Mouse (Mus musculus): ENCODE data around the gene Tatdn2. TPM values are rescaled to one million over a fixed set of nuclear protein-coding genes. Genes with fewer than 3 reads are reported as not detected.

Tatdn2 gene
- polyA plus RNA-seq, 1 experiment = 24.3 TPM

DNA sequence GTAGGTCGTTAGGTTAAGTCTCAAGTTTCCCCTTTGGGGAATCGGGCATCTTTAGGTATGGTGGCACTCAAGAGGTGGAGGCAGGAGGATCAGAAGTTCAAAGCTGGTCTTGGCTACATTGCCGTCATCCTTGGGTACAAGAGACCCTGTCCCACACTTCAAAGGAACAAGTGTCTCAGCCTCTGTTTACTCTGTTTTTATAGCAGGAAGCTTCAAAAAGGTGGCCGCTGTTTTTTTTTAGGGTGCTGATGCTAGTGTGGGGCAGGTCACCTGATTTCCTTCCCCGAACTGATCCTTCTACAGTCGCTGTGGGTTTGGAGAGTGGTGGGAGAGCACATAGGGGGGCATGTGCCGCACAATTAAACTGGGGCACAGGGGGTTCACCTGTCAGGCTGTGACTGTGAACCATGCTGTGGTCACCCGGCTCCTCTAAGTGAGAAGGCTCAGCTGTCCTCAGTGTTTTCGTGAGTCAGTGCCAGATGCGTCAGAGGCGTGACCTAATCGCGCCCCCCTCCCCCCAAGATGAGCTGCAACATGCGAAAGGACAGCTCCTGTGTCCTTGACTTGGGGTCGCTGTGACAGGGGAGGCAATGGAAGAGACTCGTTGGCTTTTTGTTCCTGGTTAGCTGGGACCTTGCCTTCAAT, 42.0 kb upstream of the Tatdn2 start:
- Histone ChIP-seq H3K27ac (ENCODE audit: insufficient read depth, low read length) (peak overlapping the region; percentile 66), H3K4me1 (ENCODE audit: control insufficient read depth, insufficient read depth, insufficient read length) (peaks cover 40% of the 10 kb centered on the region; the same call in 1 of the 2 replicates)

DNA sequence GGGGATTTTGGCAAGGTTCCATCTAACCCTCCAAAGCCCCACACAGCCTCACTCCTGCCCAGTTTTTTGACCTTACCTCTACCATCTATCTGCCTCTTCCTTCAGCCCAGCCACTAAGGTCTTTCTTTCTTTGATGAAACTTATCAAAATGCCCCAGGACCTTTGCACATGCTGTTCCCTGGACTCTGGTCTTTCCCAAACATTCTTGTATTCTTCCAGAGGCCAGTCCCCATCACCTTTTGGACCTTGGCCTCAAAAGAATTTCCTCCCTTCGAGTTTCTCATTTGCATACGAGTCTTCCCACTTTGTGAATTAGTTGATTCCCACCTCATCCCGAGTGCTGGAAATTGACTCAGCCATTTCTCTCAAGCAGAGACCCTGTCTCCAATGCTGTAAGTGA, 41.4 kb upstream of the Tatdn2 start:
- TF ChIP-seq CTCF (IDR thresholded peaks at IDR 0.05; ENCODE audit: extremely low read depth, insufficient read depth, insufficient read length, insufficient replicate concordance) (no peak), POLR2A (IDR thresholded peaks at IDR 0.05; ENCODE audit: low read depth, low read length) (no peak)
- Histone ChIP-seq H3K27me3 (ENCODE audit: control insufficient read depth, insufficient read depth, low read length) (no peaks in the 10 kb centered on the region), H3K27ac (ENCODE audit: insufficient read depth, low read length) (peak overlapping the region; percentile 66; the same call in 1 of the 2 replicates), H3K4me3 (ENCODE audit: extremely low read depth, insufficient read depth, insufficient read length) (no peak overlapping the region), H3K4me1 (ENCODE audit: control insufficient read depth, insufficient read depth, insufficient read length) (peaks cover 42% of the 10 kb centered on the region; the same call in 1 of the 2 replicates), H3K36me3 (ENCODE audit: control insufficient read depth, insufficient read depth, low read length) (peaks cover 4% of the 10 kb centered on the region; the same call in 1 of the 2 replicates)
- no peak for DNase-seq (ENCODE audit: low read depth in 1 of 2, low spot score in 2 of 2)
- WGBS = 95% methylated on average over 3 of the region's 3 CpGs

More for the DNA sequence above, 42.0 kb upstream of the Tatdn2 start:
- no peak overlapping the region for H3K4me3 ChIP-seq (ENCODE audit: extremely low read depth, insufficient read depth, insufficient read length)
- TF ChIP-seq CTCF (IDR thresholded peaks at IDR 0.05; ENCODE audit: extremely low read depth, insufficient read depth, insufficient read length, insufficient replicate concordance) (no peak), POLR2A (IDR thresholded peaks at IDR 0.05; ENCODE audit: low read depth, low read length) (no peak)
- no peaks in the 10 kb centered on the region for H3K27me3 ChIP-seq (ENCODE audit: control insufficient read depth, insufficient read depth, low read length)
- no peak for DNase-seq (ENCODE audit: low read depth in 1 of 2, low spot score in 2 of 2)
- H3K36me3 ChIP-seq (ENCODE audit: control insufficient read depth, insufficient read depth, low read length) = peaks cover 4% of the 10 kb centered on the region; the same call in 1 of the 2 replicates
- WGBS = 39% methylated on average over 16 of the region's 16 CpGs

DNA sequence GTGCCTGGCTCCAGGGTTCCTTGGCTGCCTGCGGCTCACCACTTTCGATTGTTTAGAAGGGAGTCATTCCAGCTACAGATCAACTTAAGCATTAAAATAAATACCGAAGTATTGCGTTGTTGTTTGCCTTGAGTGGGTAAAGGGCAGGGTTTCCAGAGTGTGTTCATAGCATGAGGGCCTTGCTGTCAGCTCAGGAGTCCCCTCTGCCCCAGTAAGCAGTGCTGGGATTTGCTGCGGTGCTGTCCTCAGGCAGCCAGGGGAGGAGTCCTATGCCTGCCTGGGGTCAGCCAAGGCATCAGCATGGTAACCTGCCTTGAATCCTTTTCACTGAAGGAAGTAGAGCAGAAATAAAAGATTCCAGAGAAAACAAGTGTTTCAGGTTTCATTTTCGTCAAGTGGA, 40.0 kb upstream of the Tatdn2 start:
- no peak for TF ChIP-seq CTCF (IDR thresholded peaks at IDR 0.05; ENCODE audit: extremely low read depth, insufficient read depth, insufficient read length, insufficient replicate concordance)
- TF ChIP-seq POLR2A (IDR thresholded peaks at IDR 0.05; ENCODE audit: low read depth, low read length) = no peak
- H3K4me1 ChIP-seq (ENCODE audit: control insufficient read depth, insufficient read depth, insufficient read length) = peaks cover 54% of the 10 kb centered on the region; the same call in 1 of the 2 replicates
- H3K36me3 ChIP-seq (ENCODE audit: control insufficient read depth, insufficient read depth, low read length) = peaks cover 2% of the 10 kb centered on the region; the same call in 1 of the 2 replicates
- H3K4me3 ChIP-seq (ENCODE audit: extremely low read depth, insufficient read depth, insufficient read length) = no peak overlapping the region
- peak overlapping the region; percentile 49 for H3K27ac ChIP-seq (ENCODE audit: insufficient read depth, low read length)
- WGBS = 88% methylated on average over 6 of the region's 6 CpGs
- no peaks in the 10 kb centered on the region for H3K27me3 ChIP-seq (ENCODE audit: control insufficient read depth, insufficient read depth, low read length)
- DNase-seq (ENCODE audit: low read depth in 1 of 2, low spot score in 2 of 2) = no peak

DNA sequence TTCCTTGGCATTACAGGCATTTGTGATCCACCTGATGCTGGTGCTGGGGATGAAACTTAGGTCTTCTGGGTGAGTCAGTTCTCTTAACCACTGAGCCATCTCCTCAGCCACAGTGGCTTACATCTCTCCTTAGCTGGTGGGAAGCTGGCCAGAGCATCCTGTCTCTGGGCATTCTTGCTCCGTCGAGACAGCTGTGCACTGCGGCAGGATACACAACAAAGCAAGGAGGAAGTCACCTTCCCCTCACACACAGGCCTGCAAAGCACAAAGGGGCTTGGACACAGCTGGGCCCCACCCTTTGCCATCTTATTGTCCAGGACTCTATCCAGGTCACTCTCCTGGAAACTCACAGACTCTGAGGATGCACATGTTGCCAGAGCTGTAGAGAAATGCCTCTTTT, 38.6 kb upstream of the Tatdn2 start:
- WGBS = 4% methylated on average over 3 of the region's 3 CpGs

DNA sequence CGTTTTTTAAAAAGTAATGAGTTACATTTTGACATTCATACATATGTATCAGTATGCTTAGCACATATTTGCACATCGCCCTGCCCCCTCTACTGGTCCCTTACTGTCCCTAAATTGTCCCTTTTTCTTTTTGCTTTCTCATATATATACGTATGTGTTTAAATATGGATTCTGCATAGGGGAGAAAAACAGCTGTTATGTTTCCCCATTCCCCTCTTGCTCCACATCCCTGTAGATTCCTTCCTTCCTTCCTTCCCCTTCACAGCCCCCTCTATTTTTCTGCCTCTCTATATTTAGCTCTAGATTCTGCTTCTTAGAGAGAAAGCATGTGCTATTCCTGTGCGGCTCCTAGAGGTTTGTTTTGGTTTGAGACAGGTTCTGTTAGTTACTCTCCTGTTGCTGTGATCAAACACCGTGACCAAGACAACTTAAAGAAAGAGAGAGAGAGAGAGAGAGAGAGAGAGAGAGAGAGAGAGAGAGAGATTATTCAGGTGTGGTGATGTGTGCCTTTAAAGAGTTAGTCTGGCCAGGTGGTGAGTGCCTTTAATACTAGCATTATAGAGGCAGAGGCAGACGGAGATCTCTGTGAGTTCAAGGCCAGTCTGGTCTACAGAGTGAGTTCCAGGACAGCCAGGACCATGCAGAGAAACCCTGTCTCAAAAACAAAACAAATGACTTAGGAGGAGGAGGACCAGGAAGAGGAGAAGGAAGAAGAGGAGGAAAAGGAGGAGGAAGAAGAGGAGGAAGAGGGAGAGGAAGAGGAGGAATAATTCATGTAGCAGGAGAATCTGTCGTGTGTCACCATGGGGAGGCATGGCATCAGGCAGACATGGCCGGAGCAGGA, 37.0 kb upstream of the Tatdn2 start:
- 34% methylated on average over 8 of the region's 8 CpGs for WGBS
- Histone ChIP-seq H3K4me1 (ENCODE audit: control insufficient read depth, insufficient read depth, insufficient read length) (peaks cover 66% of the 10 kb centered on the region), H3K36me3 (ENCODE audit: control insufficient read depth, insufficient read depth, low read length) (no peaks in the 10 kb centered on the region), H3K4me3 (ENCODE audit: extremely low read depth, insufficient read depth, insufficient read length) (no peak overlapping the region), H3K27ac (ENCODE audit: insufficient read depth, low read length) (peak overlapping the region; percentile 100), H3K27me3 (ENCODE audit: control insufficient read depth, insufficient read depth, low read length) (no peaks in the 10 kb centered on the region)
- no peak for TF ChIP-seq CTCF (IDR thresholded peaks at IDR 0.05; ENCODE audit: extremely low read depth, insufficient read depth, insufficient read length, insufficient replicate concordance)
- TF ChIP-seq POLR2A (IDR thresholded peaks at IDR 0.05; ENCODE audit: low read depth, low read length) = no peak; the same call in 1 of the 2 replicates
- DNase-seq (ENCODE audit: low read depth in 1 of 2, low spot score in 2 of 2) = no peak

More for the DNA sequence above, 38.6 kb upstream of the Tatdn2 start:
- TF ChIP-seq CTCF (IDR thresholded peaks at IDR 0.05; ENCODE audit: extremely low read depth, insufficient read depth, insufficient read length, insufficient replicate concordance) (no peak), POLR2A (IDR thresholded peaks at IDR 0.05; ENCODE audit: low read depth, low read length) (no peak)
- Histone ChIP-seq H3K4me3 (ENCODE audit: extremely low read depth, insufficient read depth, insufficient read length) (no peak overlapping the region), H3K27me3 (ENCODE audit: control insufficient read depth, insufficient read depth, low read length) (no peaks in the 10 kb centered on the region), H3K27ac (ENCODE audit: insufficient read depth, low read length) (peak overlapping the region; percentile 49), H3K36me3 (ENCODE audit: control insufficient read depth, insufficient read depth, low read length) (no peaks in the 10 kb centered on the region), H3K4me1 (ENCODE audit: control insufficient read depth, insufficient read depth, insufficient read length) (peaks cover 64% of the 10 kb centered on the region; the same call in 1 of the 2 replicates)
- peak in 1 of 2 experiments; percentile 41 for DNase-seq (ENCODE audit: low read depth in 1 of 2, low spot score in 2 of 2)

DNA sequence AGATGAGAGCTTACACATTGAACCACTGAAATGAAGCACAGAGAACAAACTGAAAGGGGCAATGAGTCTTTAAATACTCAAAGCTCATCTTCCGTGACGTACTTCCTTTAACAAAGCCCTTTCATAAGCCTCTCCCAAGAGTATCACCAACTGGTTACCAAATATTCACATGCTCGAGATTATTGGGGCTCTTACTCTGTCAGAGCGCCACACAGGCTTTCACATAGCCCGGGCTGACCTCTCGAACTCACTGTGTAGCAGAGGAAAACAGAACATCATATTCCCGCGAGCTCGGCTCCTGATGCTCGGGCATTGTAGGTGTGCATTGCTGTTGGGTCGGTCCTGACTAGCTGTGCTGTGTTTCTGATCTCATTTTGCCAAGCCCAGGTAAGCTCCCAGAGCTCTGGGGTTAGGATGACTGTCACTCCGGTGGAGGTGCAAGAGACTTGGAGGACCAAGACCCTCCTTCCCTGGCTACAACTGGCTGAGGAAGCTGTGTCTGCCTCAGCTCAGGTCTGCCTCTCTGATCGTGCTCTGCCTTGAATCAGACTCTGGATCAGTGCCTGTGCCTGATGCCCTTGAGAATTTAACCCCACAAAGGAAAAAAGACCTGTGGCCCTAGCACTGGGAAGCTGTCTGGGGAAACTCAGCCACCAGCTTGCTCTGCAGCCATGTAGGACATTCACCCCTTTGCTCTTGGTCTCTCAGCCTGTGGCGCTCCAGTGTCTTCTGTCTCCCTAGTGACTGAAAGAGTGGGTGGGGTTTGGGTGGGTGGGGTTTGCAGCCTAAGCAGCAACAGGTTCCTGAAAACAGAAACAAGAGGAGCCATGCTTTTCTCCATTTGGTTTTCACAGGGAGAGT, 36.1 kb upstream of the Tatdn2 start:
- peak; percentile 54 to 87 for DNase-seq (ENCODE audit: low read depth in 1 of 2, low spot score in 2 of 2)
- WGBS = 49% methylated on average over 14 of the region's 14 CpGs
- Histone ChIP-seq H3K27ac (ENCODE audit: insufficient read depth, low read length) (peak overlapping the region; percentile 100), H3K4me1 (ENCODE audit: control insufficient read depth, insufficient read depth, insufficient read length) (peaks cover 68% of the 10 kb centered on the region), H3K4me3 (ENCODE audit: extremely low read depth, insufficient read depth, insufficient read length) (peak overlapping the region; percentile 43), H3K36me3 (ENCODE audit: control insufficient read depth, insufficient read depth, low read length) (no peaks in the 10 kb centered on the region; the same call in 1 of the 2 replicates), H3K27me3 (ENCODE audit: control insufficient read depth, insufficient read depth, low read length) (no peaks in the 10 kb centered on the region)
- peak; percentile 53; the same call in 1 of the 2 replicates for TF ChIP-seq POLR2A (IDR thresholded peaks at IDR 0.05; ENCODE audit: low read depth, low read length)
- TF ChIP-seq CTCF (IDR thresholded peaks at IDR 0.05; ENCODE audit: extremely low read depth, insufficient read depth, insufficient read length, insufficient replicate concordance) = no peak
